Mouse (Mus musculus) spleen, postnatal 10 days (tissue): Measurements from ENCODE around the gene Slc2a12.
A peak's percentile ranks its signal among the peaks of the same experiment; 100 is the strongest.

Experiments used
- DNase-seq, 2 experiments: peaks; one replicate each; pipeline ENCODE4 v3.0.0; 2021 to 2022; ENCODE audit warnings: low spot score in 2 of 2

Slc2a12 gene

GRCm38 (mm10) chr10:22644853-22645491, at the start of gene Slc2a12:
Gene Slc2a12 (plus strand): TSS chr10:22645011.
- DNase-seq: peak in 1 of 2 experiments; percentile 35

GRCm38 (mm10) chr10:22598908-22599480, 45.8 kb upstream of the Slc2a12 start:
- no peak for DNase-seq

- no peak for DNase-seq
Observed at GRCm38 (mm10) chr10:22601046-22601445, 43.8 kb upstream of the Slc2a12 start.

GRCm38 (mm10) chr10:22604801-22605200, 40.0 kb upstream of the Slc2a12 start:
- no peak for DNase-seq

- no peak for DNase-seq
Observed at GRCm38 (mm10) chr10:22608273-22608672, 36.5 kb upstream of the Slc2a12 start.

- DNase-seq: no peak
Observed at GRCm38 (mm10) chr10:22608799-22609357, 35.9 kb upstream of the Slc2a12 start.

- DNase-seq: no peak
Observed at GRCm38 (mm10) chr10:22613301-22613700, 31.5 kb upstream of the Slc2a12 start.

- DNase-seq: no peak
Observed at GRCm38 (mm10) chr10:22614554-22614953, 30.3 kb upstream of the Slc2a12 start.

GRCm38 (mm10) chr10:22615309-22615708, 29.5 kb upstream of the Slc2a12 start:
- DNase-seq: no peak

GRCm38 (mm10) chr10:22618842-22619241, 26.0 kb upstream of the Slc2a12 start:
- DNase-seq: no peak

GRCm38 (mm10) chr10:22628832-22629231, 16.0 kb upstream of the Slc2a12 start:
- no peak for DNase-seq

GRCm38 (mm10) chr10:22631103-22631502, 13.7 kb upstream of the Slc2a12 start:
- no peak for DNase-seq

GRCm38 (mm10) chr10:22631528-22631927, 13.3 kb upstream of the Slc2a12 start:
- no peak for DNase-seq

- no peak for DNase-seq
Observed at GRCm38 (mm10) chr10:22631956-22632355, 12.9 kb upstream of the Slc2a12 start.

- no peak for DNase-seq
Observed at GRCm38 (mm10) chr10:22633406-22634306, 11.2 kb upstream of the Slc2a12 start.

GRCm38 (mm10) chr10:22637241-22637640, 7.6 kb upstream of the Slc2a12 start:
- no peak for DNase-seq

- DNase-seq: no peak
Observed at GRCm38 (mm10) chr10:22644171-22644570, 640 bp upstream of the Slc2a12 start.

- no peak for DNase-seq
Observed at GRCm38 (mm10) chr10:22648702-22649101, 3.9 kb downstream of the Slc2a12 start.

GRCm38 (mm10) chr10:22653820-22654219, 9.0 kb downstream of the Slc2a12 start:
- DNase-seq: no peak

- no peak for DNase-seq
Observed at GRCm38 (mm10) chr10:22658534-22659385, 13.9 kb downstream of the Slc2a12 start.

GRCm38 (mm10) chr10:22659386-22659725, 14.5 kb downstream of the Slc2a12 start:
- DNase-seq: no peak
